Mouse (Mus musculus): ENCODE data around the gene Tbc1d5. TPM values are rescaled to one million over a fixed set of nuclear protein-coding genes. Genes with fewer than 3 reads are reported as not detected.

The Tbc1d5 gene
- polyA plus RNA-seq, 1 experiment from 2014 or later, result 10.5 TPM

- no peak for ATAC-seq
- Histone ChIP-seq H3K36me3 (no peaks in the 10 kb centered on the region), H3K27ac (no peak overlapping the region), H3K9me3 (no peaks in the 10 kb centered on the region), H3K4me2 (replicated peaks) (no peak overlapping the region), H3K27me3 (replicated peaks) (no peaks in the 10 kb centered on the region), H3K4me1 (replicated peaks) (no peaks in the 10 kb centered on the region), H3K9ac (no peak overlapping the region), H3K4me3 (replicated peaks) (no peak overlapping the region)
- 73% methylated on average over 5 of the region's 5 CpGs for WGBS
Observed at GRCm38 (mm10) chr17:50763407-50763806, 415.7 kb downstream of the Tbc1d5 start.

GRCm38 (mm10) chr17:50762231-50762630, 416.9 kb downstream of the Tbc1d5 start:
- no peak overlapping the region for H3K27ac ChIP-seq
- no peak overlapping the region for H3K9ac ChIP-seq
- no peaks in the 10 kb centered on the region for H3K36me3 ChIP-seq
- H3K27me3 ChIP-seq (replicated peaks), result no peaks in the 10 kb centered on the region
- no peak for ATAC-seq
- H3K4me2 ChIP-seq (replicated peaks), result no peak overlapping the region
- no peaks in the 10 kb centered on the region for H3K9me3 ChIP-seq
- WGBS, result 68% methylated on average over 5 of the region's 5 CpGs
- H3K4me3 ChIP-seq (replicated peaks), result no peak overlapping the region
- no peaks in the 10 kb centered on the region for H3K4me1 ChIP-seq (replicated peaks)

GRCm38 (mm10) chr17:50761082-50761481, 418.1 kb downstream of the Tbc1d5 start:
- WGBS, result 51% methylated on average over 5 of the region's 5 CpGs
- Histone ChIP-seq H3K27me3 (replicated peaks) (no peaks in the 10 kb centered on the region), H3K4me1 (replicated peaks) (no peaks in the 10 kb centered on the region), H3K9me3 (no peaks in the 10 kb centered on the region), H3K27ac (no peak overlapping the region), H3K4me2 (replicated peaks) (no peak overlapping the region), H3K36me3 (no peaks in the 10 kb centered on the region), H3K9ac (no peak overlapping the region), H3K4me3 (replicated peaks) (no peak overlapping the region)
- no peak for ATAC-seq

- H3K4me2 ChIP-seq (replicated peaks), result no peak overlapping the region
- peak; percentile 74; the same call in 1 of the 2 replicates for ATAC-seq
- H3K27ac ChIP-seq, result no peak overlapping the region
- H3K4me3 ChIP-seq (replicated peaks), result no peak overlapping the region
- H3K9ac ChIP-seq, result no peak overlapping the region
- H3K4me1 ChIP-seq (replicated peaks), result no peaks in the 10 kb centered on the region
- no peaks in the 10 kb centered on the region for H3K27me3 ChIP-seq (replicated peaks)
- no peaks in the 10 kb centered on the region for H3K36me3 ChIP-seq
- H3K9me3 ChIP-seq, result no peaks in the 10 kb centered on the region
- WGBS, result 47% methylated on average over 9 of the region's 9 CpGs
Observed at GRCm38 (mm10) chr17:50753356-50754138, 425.6 kb downstream of the Tbc1d5 start.

- WGBS, result 91% methylated on average over 3 of the region's 3 CpGs
- H3K4me2 ChIP-seq (replicated peaks), result no peak overlapping the region
- H3K36me3 ChIP-seq, result no peaks in the 10 kb centered on the region
- H3K9me3 ChIP-seq, result no peaks in the 10 kb centered on the region
- no peak overlapping the region for H3K27ac ChIP-seq
- H3K4me1 ChIP-seq (replicated peaks), result no peaks in the 10 kb centered on the region
- no peaks in the 10 kb centered on the region for H3K27me3 ChIP-seq (replicated peaks)
- ATAC-seq, result no peak
- H3K9ac ChIP-seq, result no peak overlapping the region
- H3K4me3 ChIP-seq (replicated peaks), result no peak overlapping the region
Observed at GRCm38 (mm10) chr17:50752753-50753152, 426.4 kb downstream of the Tbc1d5 start.

- no peak overlapping the region for H3K27ac ChIP-seq
- no peaks in the 10 kb centered on the region for H3K4me1 ChIP-seq (replicated peaks)
- no peaks in the 10 kb centered on the region for H3K27me3 ChIP-seq (replicated peaks)
- no peak overlapping the region for H3K9ac ChIP-seq
- WGBS, result 80% methylated on average over 3 of the region's 3 CpGs
- no peak overlapping the region for H3K4me3 ChIP-seq (replicated peaks)
- H3K4me2 ChIP-seq (replicated peaks), result no peak overlapping the region
- H3K9me3 ChIP-seq, result no peaks in the 10 kb centered on the region
- H3K36me3 ChIP-seq, result no peaks in the 10 kb centered on the region
- no peak for ATAC-seq
Observed at GRCm38 (mm10) chr17:50751911-50752310, 427.2 kb downstream of the Tbc1d5 start.

GRCm38 (mm10) chr17:50750874-50751273, 428.3 kb downstream of the Tbc1d5 start:
- Histone ChIP-seq H3K4me3 (replicated peaks) (no peak overlapping the region), H3K9me3 (no peaks in the 10 kb centered on the region), H3K9ac (no peak overlapping the region), H3K27me3 (replicated peaks) (no peaks in the 10 kb centered on the region), H3K27ac (no peak overlapping the region), H3K4me2 (replicated peaks) (no peak overlapping the region), H3K4me1 (replicated peaks) (no peaks in the 10 kb centered on the region), H3K36me3 (no peaks in the 10 kb centered on the region)
- ATAC-seq, result no peak
- WGBS, result 53% methylated on average over 2 of the region's 2 CpGs

- H3K4me1 ChIP-seq (replicated peaks), result no peaks in the 10 kb centered on the region
- ATAC-seq, result no peak
- H3K36me3 ChIP-seq, result no peaks in the 10 kb centered on the region
- no peak overlapping the region for H3K4me2 ChIP-seq (replicated peaks)
- no peak overlapping the region for H3K4me3 ChIP-seq (replicated peaks)
- H3K27me3 ChIP-seq (replicated peaks), result no peaks in the 10 kb centered on the region
- no peaks in the 10 kb centered on the region for H3K9me3 ChIP-seq
- WGBS, result 76% methylated on average over 6 of the region's 6 CpGs
- no peak overlapping the region for H3K27ac ChIP-seq
- no peak overlapping the region for H3K9ac ChIP-seq
Observed at GRCm38 (mm10) chr17:50741386-50741785, 437.8 kb downstream of the Tbc1d5 start.

- Histone ChIP-seq H3K4me1 (replicated peaks) (no peaks in the 10 kb centered on the region), H3K36me3 (no peaks in the 10 kb centered on the region), H3K4me2 (replicated peaks) (no peak overlapping the region), H3K4me3 (replicated peaks) (no peak overlapping the region), H3K27me3 (replicated peaks) (no peaks in the 10 kb centered on the region), H3K9ac (no peak overlapping the region), H3K9me3 (no peaks in the 10 kb centered on the region), H3K27ac (no peak overlapping the region)
- WGBS, result 51% methylated on average over 1 of the region's 1 CpGs
- no peak for ATAC-seq
Observed at GRCm38 (mm10) chr17:50740804-50741203, 438.3 kb downstream of the Tbc1d5 start.

- H3K9ac ChIP-seq, result no peak overlapping the region
- no peak overlapping the region for H3K4me2 ChIP-seq (replicated peaks)
- no peaks in the 10 kb centered on the region for H3K27me3 ChIP-seq (replicated peaks)
- no peaks in the 10 kb centered on the region for H3K9me3 ChIP-seq
- H3K27ac ChIP-seq, result no peak overlapping the region
- WGBS, result 77% methylated on average over 2 of the region's 2 CpGs
- no peak overlapping the region for H3K4me3 ChIP-seq (replicated peaks)
- H3K4me1 ChIP-seq (replicated peaks), result no peaks in the 10 kb centered on the region
- H3K36me3 ChIP-seq, result no peaks in the 10 kb centered on the region
- ATAC-seq, result no peak
Observed at GRCm38 (mm10) chr17:50738476-50738875, 440.7 kb downstream of the Tbc1d5 start.

- Histone ChIP-seq H3K36me3 (no peaks in the 10 kb centered on the region), H3K4me2 (replicated peaks) (no peak overlapping the region), H3K27ac (no peak overlapping the region), H3K4me1 (replicated peaks) (no peaks in the 10 kb centered on the region), H3K9me3 (no peaks in the 10 kb centered on the region), H3K4me3 (replicated peaks) (no peak overlapping the region), H3K9ac (no peak overlapping the region), H3K27me3 (replicated peaks) (no peaks in the 10 kb centered on the region)
- no peak for ATAC-seq
- 58% methylated on average over 2 of the region's 2 CpGs for WGBS
Observed at GRCm38 (mm10) chr17:50737068-50737467, 442.1 kb downstream of the Tbc1d5 start.

GRCm38 (mm10) chr17:50735955-50736533, 443.1 kb downstream of the Tbc1d5 start:
- H3K4me3 ChIP-seq (replicated peaks), result no peak overlapping the region
- H3K27me3 ChIP-seq (replicated peaks), result no peaks in the 10 kb centered on the region
- H3K36me3 ChIP-seq, result no peaks in the 10 kb centered on the region
- H3K9ac ChIP-seq, result no peak overlapping the region
- ATAC-seq, result no peak
- no peaks in the 10 kb centered on the region for H3K4me1 ChIP-seq (replicated peaks)
- 77% methylated on average over 8 of the region's 8 CpGs for WGBS
- no peak overlapping the region for H3K27ac ChIP-seq
- no peak overlapping the region for H3K4me2 ChIP-seq (replicated peaks)
- H3K9me3 ChIP-seq, result no peaks in the 10 kb centered on the region

GRCm38 (mm10) chr17:50735382-50735954, 443.7 kb downstream of the Tbc1d5 start:
- Histone ChIP-seq H3K4me1 (replicated peaks) (no peaks in the 10 kb centered on the region), H3K9me3 (no peaks in the 10 kb centered on the region), H3K4me2 (replicated peaks) (no peak overlapping the region), H3K4me3 (replicated peaks) (no peak overlapping the region), H3K27ac (no peak overlapping the region), H3K9ac (no peak overlapping the region), H3K27me3 (replicated peaks) (no peaks in the 10 kb centered on the region), H3K36me3 (no peaks in the 10 kb centered on the region)
- ATAC-seq, result no peak
- WGBS, result 84% methylated on average over 4 of the region's 4 CpGs
